Mouse (Mus musculus) embryonic fibroblast, embryonic 13.5 days (primary cell): ENCODE measurements at regions not wholly inside any gene's neighbourhood (a gene's known extent, or its start where the extent isn't known, plus 50 kb on each side); places are given as distances from the start of the nearest gene placed in this dataset.

ENCODE experiments used
- H3K27ac ChIP-seq: 2 replicates; pipeline ENCODE4 v1.5.1; 2012; ENCODE audit warnings: low read length, control low read depth, inconsistent platforms; ENCODE audit not compliant: insufficient read depth
- H3K4me1 ChIP-seq: 2 replicates; pipeline ENCODE4 v1.6.1; 2011; ENCODE audit warnings: low read length; ENCODE audit not compliant: control insufficient read depth, insufficient read depth
- H3K4me3 ChIP-seq: 2 replicates; pipeline ENCODE4 v1.5.1; 2011; ENCODE audit warnings: mild to moderate bottlenecking, control low read depth, low read length; ENCODE audit not compliant: insufficient read depth
- CTCF ChIP-seq: IDR thresholded peaks from 2 replicates; pipeline ENCODE4 v1.5.1; 2011; ENCODE audit warnings: mild to moderate bottlenecking, control low read depth, low read length, moderate library complexity, borderline replicate concordance; ENCODE audit not compliant: insufficient read depth
- POLR2A ChIP-seq: IDR thresholded peaks from 2 replicates; pipeline ENCODE4 v1.6.1; 2011; ENCODE audit warnings: low read depth, mild to moderate bottlenecking, control low read depth, low read length, moderate library complexity

GRCm38 (mm10) chr13:35211834-35212233, 184.9 kb upstream of the Eci2 start:
- no peak for TF ChIP-seq CTCF
- no peak for TF ChIP-seq POLR2A
- H3K4me3 ChIP-seq = no peak overlapping the region
- H3K4me1 ChIP-seq = peaks cover 8% of the 10 kb centered on the region
- no peak overlapping the region for H3K27ac ChIP-seq

- H3K4me1 ChIP-seq = peaks cover 8% of the 10 kb centered on the region
- TF ChIP-seq CTCF = no peak
- TF ChIP-seq POLR2A = no peak
Measured at GRCm38 (mm10) chr13:35212276-35212675, 185.4 kb upstream of the Eci2 start.

GRCm38 (mm10) chr13:35214219-35214618, 187.3 kb upstream of the Eci2 start:
- Histone ChIP-seq H3K4me1 (peaks cover 8% of the 10 kb centered on the region), H3K27ac (no peak overlapping the region), H3K4me3 (no peak overlapping the region)
- no peak for TF ChIP-seq POLR2A
- TF ChIP-seq CTCF = no peak

More at GRCm38 (mm10) chr13:35212276-35212675, 185.4 kb upstream of the Eci2 start:
- H3K4me3 ChIP-seq = no peak overlapping the region
- no peak overlapping the region for H3K27ac ChIP-seq

GRCm38 (mm10) chr13:35226142-35226829, 199.4 kb upstream of the Eci2 start:
- Histone ChIP-seq H3K4me3 (no peak overlapping the region), H3K27ac (no peak overlapping the region), H3K4me1 (no peaks in the 10 kb centered on the region)
- TF ChIP-seq POLR2A (no peak), CTCF (no peak)

- Histone ChIP-seq H3K4me3 (no peak overlapping the region), H3K27ac (no peak overlapping the region), H3K4me1 (no peaks in the 10 kb centered on the region)
- TF ChIP-seq POLR2A (no peak), CTCF (no peak)
Measured at GRCm38 (mm10) chr13:35226944-35227343, 200.0 kb upstream of the Eci2 start.

- TF ChIP-seq POLR2A (no peak), CTCF (no peak)
- H3K27ac ChIP-seq = no peak overlapping the region
- H3K4me3 ChIP-seq = no peak overlapping the region
- H3K4me1 ChIP-seq = no peaks in the 10 kb centered on the region
Measured at GRCm38 (mm10) chr13:35229601-35230000, 202.7 kb upstream of the Eci2 start.

- TF ChIP-seq CTCF (no peak), POLR2A (no peak)
- Histone ChIP-seq H3K4me3 (no peak overlapping the region), H3K4me1 (no peaks in the 10 kb centered on the region), H3K27ac (no peak overlapping the region)
Measured at GRCm38 (mm10) chr13:35233636-35234035, 206.7 kb upstream of the Eci2 start.

GRCm38 (mm10) chr13:35241443-35241842, 214.5 kb upstream of the Eci2 start:
- Histone ChIP-seq H3K27ac (no peak overlapping the region), H3K4me3 (no peak overlapping the region), H3K4me1 (no peaks in the 10 kb centered on the region)
- TF ChIP-seq POLR2A = no peak
- TF ChIP-seq CTCF = no peak

- H3K4me3 ChIP-seq = no peak overlapping the region
- TF ChIP-seq CTCF (no peak), POLR2A (no peak)
- H3K27ac ChIP-seq = no peak overlapping the region
- H3K4me1 ChIP-seq = no peaks in the 10 kb centered on the region
Measured at GRCm38 (mm10) chr13:35243946-35244345, 217.1 kb upstream of the Eci2 start.

GRCm38 (mm10) chr13:35257386-35257785, 230.5 kb upstream of the Eci2 start:
- Histone ChIP-seq H3K27ac (no peak overlapping the region), H3K4me1 (no peaks in the 10 kb centered on the region; the same call in 1 of the 2 replicates), H3K4me3 (no peak overlapping the region)
- TF ChIP-seq CTCF (no peak), POLR2A (no peak)
